Mouse (Mus musculus) 416B (cell line): ENCODE data around the gene Serpina3j.
"Not testable (repeated sequence)": the region's sequence is repeated elsewhere in the genome, so short reads cannot be mapped to it uniquely, and the experiment has no call there.

Experiments
- DNase-seq: peaks from one replicate; pipeline ENCODE4 v3.0.0; 2011; ENCODE audit warnings: low read depth

Gene Serpina3j

GRCm38 (mm10) chr12:104314253-104314652, at the start of gene Serpina3j:
Gene Serpina3j (plus strand): TSS chr12:104314553.
- no peak for DNase-seq

- no peak for DNase-seq
These were observed 48.0 kb upstream of the Serpina3j start for GRCm38 (mm10) chr12:104266374-104266773.

DNA sequence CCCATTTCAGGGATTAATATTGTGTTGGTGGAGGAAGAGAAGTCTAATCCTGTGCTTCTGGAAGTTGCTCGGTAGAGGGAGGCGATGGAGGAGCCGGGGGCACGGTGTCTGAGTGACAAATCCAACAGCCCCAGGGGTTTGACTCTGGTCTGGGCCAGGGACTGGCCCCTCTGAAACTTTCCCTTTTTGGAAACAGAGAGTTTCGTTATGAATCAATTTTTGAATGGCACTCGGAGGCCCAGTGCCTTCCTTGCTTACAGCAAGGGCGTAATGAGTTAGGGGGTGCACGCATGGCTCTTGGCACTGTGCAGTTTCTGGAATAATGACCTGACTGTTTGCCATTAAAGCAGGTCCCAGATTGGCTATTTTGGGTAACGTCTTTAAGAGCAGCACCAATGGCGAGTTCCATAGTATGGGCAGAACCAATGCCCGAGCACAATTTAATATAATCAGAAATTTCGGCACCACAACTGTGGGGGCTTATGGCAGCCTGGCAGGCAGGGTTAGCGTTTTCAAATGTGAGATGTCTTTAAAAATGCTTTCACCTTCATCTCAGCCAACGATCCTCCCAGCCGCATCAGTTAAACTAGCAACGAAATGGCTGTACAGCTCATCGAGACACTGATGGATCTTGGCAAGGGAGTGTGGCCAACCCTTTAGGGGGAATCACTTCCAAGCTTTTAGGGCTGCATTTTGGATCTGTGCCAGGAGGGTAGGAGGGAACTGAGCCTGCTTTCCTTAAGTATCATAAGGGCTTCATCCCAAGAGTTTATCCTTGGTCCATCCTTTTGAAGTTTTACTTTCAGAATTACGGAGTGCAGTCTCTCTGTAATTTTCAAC, 35.9 kb upstream of the Serpina3j start:
- no peak for DNase-seq

DNA sequence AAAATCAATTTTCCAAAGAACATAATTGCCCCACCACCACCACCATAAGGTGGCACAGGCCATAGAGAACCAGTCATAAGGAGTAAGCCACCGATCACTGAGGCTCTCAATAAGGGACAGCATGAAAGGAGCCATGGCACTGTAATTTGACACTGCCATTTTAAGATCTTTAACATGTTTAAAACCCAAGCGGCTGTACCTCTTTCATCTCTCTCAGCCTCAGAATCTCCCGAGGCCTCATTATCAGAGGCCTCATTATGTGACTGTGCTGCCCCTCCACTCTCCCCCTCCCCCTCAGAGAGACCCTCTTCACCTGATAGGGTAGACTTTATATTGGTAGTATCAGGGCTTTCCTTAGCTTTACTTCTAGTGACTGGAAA, 35.3 kb upstream of the Serpina3j start:
- DNase-seq: no peak

DNA sequence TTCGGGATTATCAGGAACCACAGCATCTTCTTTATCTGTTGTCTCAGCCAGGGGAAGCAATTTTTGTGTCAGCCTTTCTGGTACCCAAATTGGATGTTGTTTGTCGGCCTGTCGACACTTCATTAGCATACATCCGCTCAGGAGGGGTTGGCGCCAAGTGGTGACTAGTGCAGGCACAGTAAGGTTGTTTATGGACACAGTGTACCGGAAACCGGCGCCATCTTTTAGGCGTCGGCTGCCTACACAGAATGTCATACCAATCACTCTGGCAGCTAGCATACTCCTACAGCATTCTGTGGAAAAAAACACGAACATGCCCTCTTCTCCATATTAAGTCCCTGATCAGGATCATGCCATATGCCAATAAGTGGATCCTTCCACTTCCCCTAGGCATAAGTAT, 31.0 kb upstream of the Serpina3j start:
- DNase-seq: no peak

DNA sequence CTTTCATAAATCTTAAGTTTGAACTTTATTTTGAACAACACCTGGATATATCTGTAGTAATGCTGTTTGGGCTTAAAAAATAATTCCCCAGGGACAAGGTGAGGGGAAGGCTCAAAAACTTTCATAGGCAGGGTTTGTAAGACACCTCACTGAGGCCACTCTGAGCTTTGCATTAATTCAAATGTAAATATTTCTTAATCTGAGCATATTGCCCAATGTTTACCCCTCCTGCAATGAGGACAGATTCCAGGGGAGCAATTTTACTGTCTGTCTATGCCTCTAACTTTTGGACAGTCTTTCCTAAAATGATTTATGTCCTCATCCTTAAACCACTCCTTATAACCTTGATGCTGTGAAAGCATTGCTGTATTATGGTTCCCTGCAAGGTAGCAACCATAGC, 26.0 kb upstream of the Serpina3j start:
- DNase-seq: no peak

DNA sequence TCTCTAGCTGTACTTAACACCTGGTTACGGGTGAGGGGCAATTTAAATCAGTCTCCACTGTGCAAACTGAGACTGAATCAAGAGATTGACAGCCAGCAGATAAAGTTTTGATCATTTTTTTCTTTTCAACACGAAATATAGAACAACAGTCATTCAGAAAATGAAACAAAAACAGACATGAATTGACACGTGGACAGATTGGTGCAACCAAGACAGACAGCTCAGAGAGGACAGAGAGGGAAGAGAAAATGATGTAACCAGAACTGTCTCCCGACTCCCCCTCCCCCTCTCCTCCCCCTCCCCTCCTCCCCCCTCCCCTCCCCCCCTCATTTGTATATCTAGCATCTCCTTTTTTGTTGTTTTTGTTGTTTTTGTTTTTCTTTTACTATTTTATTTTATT, 24.5 kb upstream of the Serpina3j start:
- no peak for DNase-seq

- DNase-seq: no peak
These were observed 20.4 kb upstream of the Serpina3j start for GRCm38 (mm10) chr12:104293963-104294362.

GRCm38 (mm10) chr12:104298049-104298448, 16.3 kb upstream of the Serpina3j start:
- no peak for DNase-seq

DNA sequence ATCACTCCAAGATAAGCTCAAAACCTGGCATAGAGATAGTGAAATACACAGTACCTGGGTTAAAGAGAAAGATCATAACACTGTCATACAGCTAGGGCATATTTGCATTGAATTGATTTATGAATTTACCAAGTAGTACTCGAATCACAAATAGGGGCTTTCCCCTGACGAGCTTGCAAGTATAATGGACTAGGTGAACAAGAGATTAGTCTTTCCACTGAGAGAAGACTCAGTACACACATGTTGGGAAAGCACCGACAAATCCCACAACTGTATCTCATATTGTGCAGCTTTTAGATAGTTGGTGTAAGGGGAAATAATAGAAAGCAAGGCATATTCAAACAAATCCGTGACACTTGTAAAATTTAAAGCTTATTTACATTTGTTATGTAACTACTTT, 8.4 kb upstream of the Serpina3j start:
- no peak for DNase-seq

GRCm38 (mm10) chr12:104322454-104322853, 8.1 kb downstream of the Serpina3j start:
- no peak for DNase-seq

DNA sequence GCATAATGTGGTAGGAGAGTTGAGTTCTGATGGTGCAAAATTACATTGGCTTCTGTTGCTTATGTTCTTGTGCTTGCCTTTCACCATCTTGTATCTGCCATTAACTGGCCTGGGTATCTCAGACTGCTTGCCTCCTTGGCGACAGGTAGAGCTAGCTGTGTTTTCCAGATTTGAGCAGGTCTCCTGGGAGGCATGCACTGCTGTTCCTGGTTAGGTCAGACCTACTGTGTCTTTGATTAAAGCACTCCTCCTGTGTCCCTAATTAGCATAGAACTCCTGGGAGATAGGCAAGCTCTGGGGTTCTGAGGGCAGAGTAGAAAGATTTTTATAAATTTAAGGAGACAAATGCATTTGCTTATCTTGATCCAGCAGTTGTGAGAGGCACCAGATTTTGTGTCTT, 17.3 kb downstream of the Serpina3j start:
- DNase-seq: no peak

GRCm38 (mm10) chr12:104336873-104337272, 22.5 kb downstream of the Serpina3j start:
- not testable (repeated sequence) for DNase-seq

GRCm38 (mm10) chr12:104338226-104338625, 23.9 kb downstream of the Serpina3j start, which contains the start of the genes Serpina3k and Serpina3m:
Gene Serpina3k (plus strand): TSS chr12:104338486.
Gene Serpina3m (plus strand): TSS chr12:104338486.
- DNase-seq: not testable (repeated sequence)

GRCm38 (mm10) chr12:104338705-104339104, 24.4 kb downstream of the Serpina3j start:
- DNase-seq: no peak

- DNase-seq: not testable (repeated sequence)
These were observed 28.1 kb downstream of the Serpina3j start for GRCm38 (mm10) chr12:104342489-104342888.

- no peak for DNase-seq
These were observed 30.8 kb downstream of the Serpina3j start for GRCm38 (mm10) chr12:104345181-104345580.

DNA sequence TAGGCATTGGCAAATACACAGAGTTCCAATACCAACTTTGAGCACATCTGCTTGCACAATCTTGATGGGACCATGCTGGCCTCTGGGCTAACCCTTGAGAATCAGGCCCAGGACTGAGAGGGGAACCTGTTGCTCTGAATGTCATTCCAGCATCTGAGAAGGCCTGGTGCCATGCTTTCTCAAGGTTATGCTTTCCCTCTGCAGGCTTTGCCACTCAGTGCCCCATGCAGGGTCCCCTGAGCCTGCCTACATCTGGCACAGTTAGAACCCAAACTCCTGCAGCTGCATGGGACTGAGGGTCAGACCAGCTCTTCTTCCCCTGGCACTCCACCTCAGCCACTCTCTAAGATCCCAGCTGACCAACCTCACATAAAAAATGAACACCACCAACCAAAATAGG, 31.4 kb downstream of the Serpina3j start:
- DNase-seq: no peak

GRCm38 (mm10) chr12:104347091-104347490, 32.7 kb downstream of the Serpina3j start:
- no peak for DNase-seq

DNA sequence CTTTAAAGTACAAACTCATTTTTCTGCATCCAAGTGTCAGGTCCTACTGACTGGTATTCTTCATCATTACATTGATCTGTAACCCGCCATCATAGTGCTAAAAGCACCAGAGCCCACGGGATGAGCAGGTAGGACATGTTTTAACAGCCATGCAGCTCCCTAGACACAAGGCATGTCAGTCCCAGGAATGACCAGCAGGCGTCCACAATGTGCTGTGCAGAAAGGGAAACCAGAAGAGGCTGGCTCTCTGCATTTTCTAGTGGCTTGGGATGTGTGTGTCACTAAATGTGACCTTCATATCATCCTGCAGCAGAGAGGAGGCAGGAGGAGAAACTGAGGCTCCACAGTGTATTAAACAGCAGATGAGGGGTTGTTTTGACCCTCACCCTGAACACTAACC, 37.5 kb downstream of the Serpina3j start:
- DNase-seq: peak; percentile 15

DNA sequence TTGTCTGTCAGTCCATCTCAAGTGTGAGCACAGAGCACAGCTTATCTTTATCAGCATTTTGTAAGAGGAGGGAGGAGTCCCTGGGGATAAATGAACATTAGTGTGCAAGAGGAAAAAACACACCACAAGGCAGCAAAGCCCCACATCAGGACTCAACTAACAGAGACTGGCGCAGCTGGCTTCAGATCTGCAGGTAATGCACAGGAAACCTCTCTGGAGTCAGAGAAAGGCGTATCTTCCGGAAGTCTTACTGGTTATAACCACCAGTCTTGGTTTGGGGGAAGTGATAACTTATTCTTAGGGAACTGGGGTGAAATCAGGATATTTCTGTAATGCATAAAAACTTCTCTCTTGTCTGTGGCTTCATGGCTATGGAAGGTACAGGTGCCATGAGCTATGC, 41.7 kb downstream of the Serpina3j start:
- no peak for DNase-seq

DNA sequence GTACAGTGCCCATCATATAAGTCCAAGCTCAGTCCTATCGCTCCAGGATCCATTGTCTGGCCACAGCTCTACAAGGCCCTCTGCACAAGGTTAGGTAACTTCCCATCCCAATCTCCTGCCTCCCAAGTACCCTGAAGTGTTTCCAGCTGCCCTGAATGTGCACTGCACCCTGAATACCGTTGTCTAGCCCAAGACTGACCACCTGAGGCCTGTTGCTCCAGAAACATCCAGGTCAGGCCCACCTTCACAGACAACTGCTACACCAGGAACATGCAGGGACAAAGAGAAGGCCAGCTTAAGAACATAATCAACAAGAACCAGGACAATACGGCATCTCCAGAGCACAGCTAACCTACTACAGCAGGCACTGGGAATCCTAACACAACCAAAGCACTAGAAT, 55.6 kb downstream of the Serpina3j start:
- DNase-seq: no peak
